Mouse (Mus musculus) frontal cortex, postnatal 36 days (tissue): ENCODE data around the gene Duxbl1.
"Not testable (repeated sequence)": the region's sequence is repeated elsewhere in the genome, so short reads cannot be mapped to it uniquely, and the experiment has no call there.

ENCODE experiments used
- DNase-seq, 2 experiments: peaks; one replicate each; pipeline ENCODE4 v3.0.0; 2022; ENCODE audit warnings: low spot score in 2 of 2

The Duxbl1 gene

GRCm38 (mm10) chr14:25978371-25979241 is at the start of gene Duxbl1:
TSS of gene Duxbl1 (plus strand) at chr14:25978577.
- not testable (repeated sequence) for DNase-seq

DNA sequence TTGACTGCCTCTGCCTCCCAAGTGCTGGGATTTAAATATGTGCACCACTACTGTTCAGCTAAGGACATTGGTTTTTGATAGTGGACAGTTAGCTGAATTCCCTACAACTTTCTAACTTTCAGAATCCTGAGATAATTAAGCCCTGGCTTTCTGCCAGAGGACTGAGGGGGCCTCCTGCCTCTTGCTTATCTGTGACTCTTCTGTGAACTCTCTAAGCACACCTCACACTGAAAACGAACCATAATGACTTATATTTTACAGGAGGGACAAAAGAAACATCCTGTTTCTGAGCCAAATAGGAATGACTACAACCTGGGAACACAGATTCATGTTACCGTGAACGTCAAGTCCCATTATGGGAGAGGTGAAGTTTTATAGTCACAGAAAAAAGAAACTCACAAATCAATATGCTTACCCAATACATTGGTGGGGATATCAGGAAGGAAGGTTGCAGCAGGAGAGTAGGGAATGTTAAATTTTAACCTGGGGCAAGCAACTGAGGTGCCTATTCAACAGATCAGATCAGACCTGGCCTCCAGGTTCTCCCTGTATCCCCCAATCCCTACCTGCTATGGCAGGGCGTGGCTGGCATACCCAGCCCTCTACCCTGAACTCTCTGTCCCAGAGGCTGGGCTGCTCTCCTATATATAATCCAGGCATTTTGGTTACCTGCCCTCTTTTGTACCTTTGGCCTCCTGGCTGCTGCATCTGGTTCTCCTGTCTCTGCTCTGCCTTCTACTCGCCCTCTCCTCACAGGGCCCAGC is 41.3 kb upstream of the Duxbl1 start:
- not testable (repeated sequence) for DNase-seq

- DNase-seq: not testable (repeated sequence)
Observed at GRCm38 (mm10) chr14:25938004-25938403, 40.4 kb upstream of the Duxbl1 start, which contains the start of gene Cphx1. TSS of gene Cphx1 (plus strand) at chr14:25938304.

- DNase-seq: not testable (repeated sequence)
Observed at GRCm38 (mm10) chr14:25957861-25958260, 20.5 kb upstream of the Duxbl1 start.

GRCm38 (mm10) chr14:25979242-25979941 is 1.0 kb downstream of the Duxbl1 start:
- DNase-seq: not testable (repeated sequence)

DNA sequence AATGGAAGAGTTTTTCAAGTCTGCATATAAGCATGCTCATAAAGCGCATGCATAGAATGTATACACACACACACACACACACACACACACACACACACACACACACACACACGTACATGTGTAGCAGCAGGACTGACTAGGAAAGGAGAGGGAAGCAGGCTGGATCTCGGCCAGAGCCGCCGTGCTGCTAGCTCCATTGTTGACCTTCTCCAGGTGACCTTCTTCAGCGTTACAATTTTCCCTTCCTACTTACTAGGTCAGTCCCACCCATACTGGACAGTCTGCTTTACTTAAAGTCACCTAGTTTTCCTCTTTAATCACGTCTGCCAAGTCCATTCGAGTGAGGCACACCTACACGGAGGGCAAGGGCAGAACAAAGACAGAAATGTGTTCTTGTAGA is 3.5 kb downstream of the Duxbl1 start:
- not testable (repeated sequence) for DNase-seq

GRCm38 (mm10) chr14:26007462-26007861 is 29.1 kb downstream of the Duxbl1 start:
- not testable (repeated sequence) for DNase-seq

GRCm38 (mm10) chr14:26016414-26016813 is 38.0 kb downstream of the Duxbl1 start:
- DNase-seq: not testable (repeated sequence)

GRCm38 (mm10) chr14:26021555-26021954 is 43.2 kb downstream of the Duxbl1 start:
- DNase-seq: not testable (repeated sequence)

DNA sequence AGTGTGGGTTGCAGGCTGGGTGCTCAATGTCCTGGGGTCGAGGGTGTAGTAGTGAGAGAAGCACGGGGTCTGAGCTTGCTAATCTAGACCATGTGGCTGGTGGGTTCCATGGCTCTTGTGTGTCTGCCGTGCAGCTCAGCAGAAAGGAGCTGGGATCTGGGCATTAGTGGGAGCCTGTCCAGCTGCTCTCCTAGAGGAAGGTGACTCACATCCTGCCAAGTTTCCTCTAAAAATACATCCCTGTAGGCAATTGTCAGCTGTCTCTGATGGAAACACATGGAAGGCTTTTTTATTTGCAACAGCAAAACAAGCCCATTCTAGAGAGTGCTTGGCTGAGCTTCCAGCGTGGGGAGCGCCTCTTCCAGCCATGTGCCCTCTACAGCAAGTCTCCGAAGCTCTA is 44.5 kb downstream of the Duxbl1 start:
- not testable (repeated sequence) for DNase-seq

GRCm38 (mm10) chr14:26025653-26026052 is 47.3 kb downstream of the Duxbl1 start:
- not testable (repeated sequence) for DNase-seq

DNA sequence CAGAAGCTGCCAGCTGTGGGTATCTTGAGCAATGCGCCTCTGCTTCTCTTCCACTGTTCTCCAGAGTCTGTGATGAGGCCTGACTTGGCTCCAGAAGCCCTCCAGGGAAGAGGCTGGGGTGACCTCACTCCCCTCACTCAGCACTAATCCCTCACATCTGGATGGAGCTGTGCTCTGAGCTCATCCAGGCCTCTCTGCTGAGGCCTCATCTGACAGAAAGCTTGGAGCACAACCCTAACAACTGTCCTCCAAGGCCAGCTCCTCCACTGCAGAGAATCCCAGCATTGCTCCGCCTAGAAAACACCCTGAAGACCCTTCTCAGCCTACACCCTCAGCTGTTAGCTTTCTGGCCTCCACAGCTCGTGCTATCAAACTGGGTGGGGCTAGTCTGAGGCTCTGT is 56.0 kb downstream of the Duxbl1 start:
- not testable (repeated sequence) for DNase-seq

- DNase-seq: not testable (repeated sequence)
Observed at GRCm38 (mm10) chr14:26035439-26035838, 57.1 kb downstream of the Duxbl1 start.
